Mouse (Mus musculus) forebrain, embryonic 15.5 days (tissue): Measurements from ENCODE around the gene Wdr93. TPM values are rescaled to one million over a fixed set of nuclear protein-coding genes. Genes with fewer than 3 reads are reported as not detected.

ENCODE experiments used
- ATAC-seq: fragments of 200-750 bp; cut with Nextera tagmentation; replicated peaks from 2 replicates; pipeline ENCODE4 v1.8.0; 2017; ENCODE audit warnings: mild to moderate bottlenecking, moderate TSS enrichment, moderate library complexity
- H3K27ac ChIP-seq: fragments of 300-500 bp; sonication (generic); replicated peaks from 2 replicates; pipeline ENCODE4 v1.5.1; 2015; ENCODE audit warnings: mild to moderate bottlenecking, inconsistent platforms
- H3K27me3 ChIP-seq: fragments of 300-500 bp; sonication (generic); 2 replicates; pipeline ENCODE4 v1.6.1; 2015; ENCODE audit warnings: inconsistent platforms
- H3K36me3 ChIP-seq: fragments of 300-500 bp; sonication (generic); 2 replicates; pipeline ENCODE4 v1.6.1; 2015; ENCODE audit warnings: mild to moderate bottlenecking, inconsistent platforms
- H3K4me1 ChIP-seq: fragments of 300-500 bp; sonication (generic); 2 replicates; pipeline ENCODE4 v1.6.1; 2015; ENCODE audit warnings: inconsistent platforms
- H3K4me2 ChIP-seq: fragments of 300-500 bp; sonication (generic); replicated peaks from 2 replicates; pipeline ENCODE4 v1.6.1; 2015; ENCODE audit warnings: mild to moderate bottlenecking, inconsistent platforms
- H3K4me3 ChIP-seq: fragments of 300-500 bp; sonication (generic); 2 replicates; pipeline ENCODE4 v1.5.1; 2015; ENCODE audit warnings: mild to moderate bottlenecking, inconsistent platforms
- H3K9ac ChIP-seq: fragments of 300-500 bp; sonication (generic); replicated peaks from 2 replicates; pipeline ENCODE4 v1.6.1; 2015; ENCODE audit warnings: mild to moderate bottlenecking, inconsistent platforms
- H3K9me3 ChIP-seq: fragments of 300-500 bp; sonication (generic); 2 replicates; pipeline ENCODE4 v1.6.1; 2016; ENCODE audit warnings: inconsistent platforms
- WGBS: fragments of 180-500 bp; shearing (Covaris S2); methylation state at CpG from one replicate; pipeline ENCODE4 v1.1.7; 2015; ENCODE audit warnings: mixed read lengths; 5-methylcytosine and 5-hydroxymethylcytosine counted together
- polyA plus RNA-seq: library from polyadenylated mRNA; unstranded; fragments of >200 nt; fragmentation: Nextera tagmentation; extraction: Ambion mirVana; gene quantifications from 2 replicates; pipeline ENCODE4 v1.2.1, GENCODE M21; 2015

Wdr93 gene
- 0.23 and 0.85 TPM in 2 replicates for polyA plus RNA-seq

- Histone ChIP-seq H3K4me3 (peak within 1 kb of the TSS; percentile 78), H3K27ac (no peak within 1 kb of the TSS), H3K9ac (peak within 1 kb of the TSS; percentile 63), H3K36me3 (no peaks in the 10 kb centered on the region), H3K27me3 (no peaks in the 10 kb centered on the region), H3K4me1 (peaks cover 7% of the 10 kb centered on the region), H3K4me2 (peak within 1 kb of the TSS; percentile 92), H3K9me3 (no peaks in the 10 kb centered on the region)
- ATAC-seq = peak; percentile 92
- 2% methylated on average over 46 of the region's 46 CpGs for WGBS
Measured at GRCm38 (mm10) chr7:79742659-79743536, at the start of gene Wdr93, which contains the start of gene Pex11a. Gene Wdr93 (plus strand): TSS chr7:79743163. Gene Pex11a (minus strand): TSS chr7:79743131.

GRCm38 (mm10) chr7:79696495-79696894 lies 46.5 kb upstream of the Wdr93 start:
- no peaks in the 10 kb centered on the region for H3K4me1 ChIP-seq
- H3K36me3 ChIP-seq = peaks cover 27% of the 10 kb centered on the region
- H3K4me2 ChIP-seq = no peak overlapping the region
- H3K27ac ChIP-seq = no peak overlapping the region
- no peaks in the 10 kb centered on the region for H3K27me3 ChIP-seq
- ATAC-seq = no peak
- H3K9ac ChIP-seq = no peak overlapping the region
- no peaks in the 10 kb centered on the region for H3K9me3 ChIP-seq
- 89% methylated on average over 8 of the region's 8 CpGs for WGBS
- H3K4me3 ChIP-seq = no peak overlapping the region

- no peaks in the 10 kb centered on the region for H3K4me1 ChIP-seq
- no peak overlapping the region for H3K9ac ChIP-seq
- 88% methylated on average over 16 of the region's 16 CpGs for WGBS
- no peak for ATAC-seq
- no peaks in the 10 kb centered on the region for H3K27me3 ChIP-seq
- H3K9me3 ChIP-seq = no peaks in the 10 kb centered on the region
- H3K4me2 ChIP-seq = no peak overlapping the region
- no peak overlapping the region for H3K4me3 ChIP-seq
- H3K36me3 ChIP-seq = peaks cover 8% of the 10 kb centered on the region
- no peak overlapping the region for H3K27ac ChIP-seq
Measured at GRCm38 (mm10) chr7:79702755-79703154, 40.2 kb upstream of the Wdr93 start.

DNA sequence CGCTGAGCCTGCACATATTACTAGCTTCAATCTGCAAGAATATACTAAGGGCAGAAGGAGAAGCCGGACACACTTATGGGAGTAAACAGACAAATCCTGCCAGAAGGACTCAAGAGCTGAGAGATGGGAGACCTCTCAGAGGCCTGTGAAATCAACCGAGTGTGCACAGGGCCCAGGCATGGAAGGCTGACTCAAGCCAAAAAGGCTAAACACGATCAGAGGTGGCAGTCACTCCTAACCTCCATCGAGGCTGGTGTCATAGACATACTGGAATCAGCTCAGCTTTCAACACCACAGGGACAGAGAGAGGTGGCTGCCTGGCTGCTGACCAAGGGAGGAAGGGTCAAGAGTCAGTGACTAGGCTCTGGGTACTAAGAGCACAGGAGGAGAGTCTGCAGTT lies 37.8 kb upstream of the Wdr93 start:
- Histone ChIP-seq H3K9me3 (no peaks in the 10 kb centered on the region), H3K27ac (no peak overlapping the region), H3K9ac (no peak overlapping the region), H3K4me3 (no peak overlapping the region), H3K36me3 (no peaks in the 10 kb centered on the region; the same call in none of the 2 replicates), H3K27me3 (no peaks in the 10 kb centered on the region), H3K4me2 (no peak overlapping the region), H3K4me1 (peaks cover under 1% of the 10 kb centered on the region; the same call in 1 of the 2 replicates)
- WGBS = 89% methylated on average over 5 of the region's 5 CpGs
- no peak for ATAC-seq

GRCm38 (mm10) chr7:79710130-79710607 lies 32.8 kb upstream of the Wdr93 start:
- ATAC-seq = peak; percentile 91

GRCm38 (mm10) chr7:79710831-79711230 lies 32.1 kb upstream of the Wdr93 start:
- Histone ChIP-seq H3K27ac (0 out of 2 replicates have a peak overlapping the region, but pooled peaks have one; percentile 6), H3K4me3 (peak overlapping the region; percentile 48), H3K36me3 (no peaks in the 10 kb centered on the region), H3K27me3 (no peaks in the 10 kb centered on the region), H3K9me3 (no peaks in the 10 kb centered on the region), H3K9ac (peak overlapping the region; percentile 58), H3K4me2 (peak overlapping the region; percentile 68), H3K4me1 (peaks cover 16% of the 10 kb centered on the region)
- ATAC-seq = no peak
- WGBS = 32% methylated on average over 17 of the region's 17 CpGs

More at GRCm38 (mm10) chr7:79710130-79710607, 32.8 kb upstream of the Wdr93 start:
- Histone ChIP-seq H3K27ac (0 out of 2 replicates have a peak overlapping the region, but pooled peaks have one; percentile 6), H3K36me3 (no peaks in the 10 kb centered on the region), H3K27me3 (no peaks in the 10 kb centered on the region), H3K9me3 (no peaks in the 10 kb centered on the region), H3K4me3 (peak overlapping the region; percentile 48), H3K4me1 (peaks cover 13% of the 10 kb centered on the region), H3K9ac (peak overlapping the region; percentile 58), H3K4me2 (peak overlapping the region; percentile 68)
- WGBS = 1% methylated on average over 55 of the region's 55 CpGs

- no peak within 1 kb of the TSS for H3K27ac ChIP-seq
- under 1% methylated on average over 53 of the region's 55 CpGs for WGBS
Measured at GRCm38 (mm10) chr7:79715187-79715981, 27.6 kb upstream of the Wdr93 start, which contains the start of gene Kif7. Gene Kif7 (minus strand): TSS chr7:79715720.

GRCm38 (mm10) chr7:79721386-79721977 lies 21.5 kb upstream of the Wdr93 start:
- H3K27ac ChIP-seq = peak overlapping the region; percentile 20
- H3K9me3 ChIP-seq = no peaks in the 10 kb centered on the region
- ATAC-seq = peak; percentile 85
- peaks cover 3% of the 10 kb centered on the region; the same call in 1 of the 2 replicates for H3K4me1 ChIP-seq
- H3K36me3 ChIP-seq = no peaks in the 10 kb centered on the region
- peak overlapping the region; percentile 67 for H3K4me3 ChIP-seq
- peak overlapping the region; percentile 91 for H3K4me2 ChIP-seq
- H3K9ac ChIP-seq = peak overlapping the region; percentile 75
- WGBS = under 1% methylated on average over 48 of the region's 48 CpGs
- peaks cover 13% of the 10 kb centered on the region; the same call in 1 of the 2 replicates for H3K27me3 ChIP-seq

More at GRCm38 (mm10) chr7:79715187-79715981, 27.6 kb upstream of the Wdr93 start, which contains the start of gene Kif7:
- Histone ChIP-seq H3K9me3 (no peaks in the 10 kb centered on the region), H3K27me3 (no peaks in the 10 kb centered on the region), H3K36me3 (no peaks in the 10 kb centered on the region), H3K4me1 (peaks cover 16% of the 10 kb centered on the region), H3K4me2 (peak within 1 kb of the TSS; percentile 68), H3K9ac (peak within 1 kb of the TSS; percentile 50), H3K4me3 (peak within 1 kb of the TSS; percentile 54)
- peak; percentile 90 for ATAC-seq

DNA sequence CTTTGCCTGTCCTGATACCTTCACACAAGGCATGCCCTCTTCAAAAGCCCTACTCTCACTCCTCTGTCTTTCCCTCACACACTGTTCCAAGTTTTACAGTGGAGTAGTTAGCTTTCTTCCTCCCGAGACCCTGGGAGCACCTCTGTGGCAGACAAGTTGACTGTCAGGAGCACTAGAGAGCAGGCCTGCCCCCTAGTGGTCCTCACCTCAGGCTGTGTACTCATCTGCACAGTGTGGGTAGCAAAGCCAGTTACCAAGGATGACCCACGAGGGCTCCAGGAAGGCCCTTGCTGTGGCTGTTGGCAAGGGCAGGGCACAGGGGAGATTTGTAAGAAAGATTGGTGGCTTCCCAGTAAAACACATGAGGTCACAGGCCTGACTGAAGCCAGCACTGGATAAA lies 15.9 kb upstream of the Wdr93 start:
- H3K27ac ChIP-seq = no peak overlapping the region
- ATAC-seq = peak; percentile 44; the same call in 1 of the 2 replicates
- 8% methylated on average over 2 of the region's 2 CpGs for WGBS
- H3K9me3 ChIP-seq = no peaks in the 10 kb centered on the region
- peaks cover 10% of the 10 kb centered on the region; the same call in 1 of the 2 replicates for H3K27me3 ChIP-seq
- H3K4me2 ChIP-seq = no peak overlapping the region
- H3K36me3 ChIP-seq = no peaks in the 10 kb centered on the region
- no peak overlapping the region for H3K4me3 ChIP-seq
- no peaks in the 10 kb centered on the region for H3K4me1 ChIP-seq
- no peak overlapping the region for H3K9ac ChIP-seq

- peak; percentile 36 for ATAC-seq
- no peak overlapping the region for H3K4me2 ChIP-seq
Measured at GRCm38 (mm10) chr7:79728219-79728618, 14.7 kb upstream of the Wdr93 start.

DNA sequence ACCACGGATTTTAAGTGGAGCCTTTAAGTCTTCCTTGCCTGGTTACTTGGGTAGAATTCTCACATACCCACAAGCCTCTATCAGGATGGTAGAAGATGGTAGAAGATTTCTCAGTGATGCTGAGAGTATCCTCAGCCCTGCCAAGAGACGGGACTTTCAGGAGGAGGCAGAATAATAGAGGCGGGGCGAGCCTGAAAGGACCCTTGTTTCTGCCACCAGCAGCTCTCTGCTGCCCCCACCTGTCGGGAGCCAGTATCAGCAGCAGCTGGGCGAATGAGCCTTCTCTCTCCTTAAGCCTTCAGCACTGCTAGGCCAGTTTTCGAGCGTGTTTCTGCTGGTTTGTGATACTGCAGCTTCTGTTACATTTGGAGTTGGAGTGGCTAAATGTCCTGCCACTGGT lies 13.8 kb upstream of the Wdr93 start:
- Histone ChIP-seq H3K4me1 (no peaks in the 10 kb centered on the region), H3K9me3 (no peaks in the 10 kb centered on the region), H3K9ac (no peak overlapping the region), H3K27me3 (no peaks in the 10 kb centered on the region), H3K4me3 (no peak overlapping the region), H3K4me2 (no peak overlapping the region), H3K27ac (no peak overlapping the region), H3K36me3 (no peaks in the 10 kb centered on the region)
- peak; percentile 27; the same call in 1 of the 2 replicates for ATAC-seq
- WGBS = 5% methylated on average over 8 of the region's 8 CpGs

More at GRCm38 (mm10) chr7:79728219-79728618, 14.7 kb upstream of the Wdr93 start:
- Histone ChIP-seq H3K4me3 (no peak overlapping the region), H3K9ac (no peak overlapping the region), H3K27me3 (peaks cover 4% of the 10 kb centered on the region; the same call in 1 of the 2 replicates), H3K4me1 (no peaks in the 10 kb centered on the region), H3K27ac (no peak overlapping the region), H3K9me3 (no peaks in the 10 kb centered on the region), H3K36me3 (no peaks in the 10 kb centered on the region)
- 26% methylated on average over 6 of the region's 6 CpGs for WGBS
